Mouse (Mus musculus) bone marrow, adult 2 months (tissue): ENCODE measurements around the gene Zfp512b. TPM values are rescaled to one million over a fixed set of nuclear protein-coding genes. Genes with fewer than 3 reads are reported as not detected.

Source experiments
- H3K27ac ChIP-seq: fragments of 200-500 bp; 2 replicates; pipeline ENCODE4 v1.5.1; 2012; ENCODE audit warnings: low read depth, mild to moderate bottlenecking, control low read depth, inconsistent platforms, low read length; ENCODE audit not compliant: control insufficient read depth, poor library complexity, insufficient read depth
- H3K4me1 ChIP-seq: fragments of 200-500 bp; 2 replicates; pipeline ENCODE4 v1.6.1; 2011; ENCODE audit warnings: low read length; ENCODE audit not compliant: control insufficient read depth, insufficient read depth
- H3K4me3 ChIP-seq: fragments of 200-500 bp; replicated peaks from 2 replicates; pipeline ENCODE3; 2011; ENCODE audit warnings: mild to moderate bottlenecking, low read depth, low read length, control low read depth; ENCODE audit not compliant: control insufficient read depth
- CTCF ChIP-seq: fragments of 200-500 bp; IDR thresholded peaks from 2 replicates; pipeline ENCODE4 v1.5.1; 2011; ENCODE audit warnings: low read length, control low read depth; ENCODE audit not compliant: control insufficient read depth, insufficient read depth
- POLR2A ChIP-seq: fragments of 200-500 bp; IDR thresholded peaks from 2 replicates; pipeline ENCODE4 v1.6.1; 2011; ENCODE audit warnings: low read depth, mild to moderate bottlenecking, control low read depth, low read length, borderline replicate concordance; ENCODE audit not compliant: control insufficient read depth
- WGBS: fragments of 180-500 bp; shearing (Covaris S2); methylation state at CpG from one replicate; pipeline ENCODE4 v1.1.7; 2018; 5-methylcytosine and 5-hydroxymethylcytosine counted together
- polyA plus RNA-seq: library from polyadenylated mRNA; stranded (reverse); fragments of >200 nt; gene quantifications from 2 replicates; pipeline ENCODE4 v1.2.4, GENCODE M21; 2011; ENCODE audit warnings: low replicate concordance; ENCODE audit not compliant: missing spikeins, insufficient read depth, insufficient read length

The Zfp512b gene
- polyA plus RNA-seq, 1 experiment, result 31.9 TPM

- H3K4me3 ChIP-seq, result no peak overlapping the region
- TF ChIP-seq POLR2A, result no peak
- no peak for TF ChIP-seq CTCF
- 83% methylated on average over 5 of the region's 5 CpGs for WGBS
- H3K4me1 ChIP-seq, result no peaks in the 10 kb centered on the region
- H3K27ac ChIP-seq, result no peak overlapping the region
Measured at GRCm38 (mm10) chr2:181585506-181585905, 7.1 kb downstream of the Zfp512b start.

DNA sequence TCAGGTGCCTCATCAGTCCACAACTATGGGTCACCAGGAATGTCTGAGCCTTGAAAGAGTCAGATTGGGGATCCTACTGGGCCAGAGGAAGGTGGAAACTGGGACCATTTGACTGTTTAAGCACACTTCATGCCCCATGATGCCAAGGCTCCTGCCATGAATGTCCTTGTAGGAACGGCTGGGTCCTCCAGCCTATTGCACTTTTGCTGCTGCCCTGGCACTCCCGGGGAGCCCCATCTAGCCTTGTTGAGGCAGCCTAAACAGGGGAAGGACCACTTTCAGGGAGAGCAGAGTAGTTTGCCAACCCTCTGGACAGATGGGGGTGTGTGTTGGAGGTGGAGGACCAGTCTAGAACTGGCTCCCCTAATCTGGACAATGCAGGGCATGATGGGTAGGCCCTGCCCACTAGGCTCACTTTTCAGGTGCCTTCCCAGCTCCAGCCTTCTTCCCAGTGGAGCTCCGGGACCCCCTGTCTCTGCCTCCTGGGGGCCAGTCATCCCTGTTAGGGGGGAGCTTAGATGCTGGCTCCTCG is 8.1 kb downstream of the Zfp512b start, which contains the start of gene Uckl1:
Gene Uckl1, minus strand, starts transcription at position 482 of the 532 bp plus-strand sequence.
- H3K4me1 ChIP-seq, result no peaks in the 10 kb centered on the region
- 79% methylated on average over 4 of the region's 4 CpGs for WGBS
- H3K27ac ChIP-seq, result no peak within 1 kb of the TSS
- H3K4me3 ChIP-seq, result no peak within 1 kb of the TSS
- TF ChIP-seq POLR2A (no peak), CTCF (no peak)

DNA sequence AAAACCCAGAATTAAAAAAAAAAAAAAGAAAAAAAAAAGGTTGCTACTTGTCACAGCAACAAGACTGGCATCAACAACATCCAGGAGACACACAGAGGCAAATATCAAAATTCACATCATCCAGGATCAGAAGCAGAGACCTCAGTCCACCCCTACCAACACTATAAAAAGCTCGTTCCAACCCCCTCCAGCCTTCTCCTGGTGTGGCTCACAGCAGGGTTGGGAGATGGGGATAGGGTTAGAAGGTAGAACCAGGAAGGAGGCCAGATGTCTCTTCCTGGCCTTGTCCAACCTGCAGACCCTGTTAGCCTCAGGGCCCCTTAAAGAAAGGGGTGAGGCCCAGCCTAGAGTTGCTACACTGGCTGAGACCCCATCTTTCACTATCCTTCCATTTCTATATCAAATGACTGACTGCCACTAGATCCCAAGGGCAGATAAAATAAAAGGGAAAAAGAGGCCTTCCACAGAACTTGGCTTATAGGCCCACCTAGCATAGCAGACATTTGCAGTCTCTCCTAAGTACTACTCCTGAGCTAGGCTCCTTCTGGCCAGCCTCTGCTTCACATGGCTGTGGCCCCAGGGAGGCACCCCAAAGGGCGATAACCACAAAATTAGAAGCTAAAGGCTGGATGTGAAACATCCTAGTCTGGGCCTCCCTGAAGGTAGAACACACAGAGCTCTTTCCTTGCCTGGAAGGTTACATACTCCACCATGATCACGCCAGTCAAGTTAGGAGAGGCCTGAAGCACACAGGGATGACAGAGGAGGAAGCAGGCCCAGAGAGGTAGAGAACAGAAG is 8.9 kb downstream of the Zfp512b start:
- WGBS, result 76% methylated on average over 3 of the region's 3 CpGs
- H3K27ac ChIP-seq, result no peak overlapping the region
- no peak for TF ChIP-seq CTCF
- no peak for TF ChIP-seq POLR2A
- no peaks in the 10 kb centered on the region for H3K4me1 ChIP-seq
- H3K4me3 ChIP-seq, result no peak overlapping the region

DNA sequence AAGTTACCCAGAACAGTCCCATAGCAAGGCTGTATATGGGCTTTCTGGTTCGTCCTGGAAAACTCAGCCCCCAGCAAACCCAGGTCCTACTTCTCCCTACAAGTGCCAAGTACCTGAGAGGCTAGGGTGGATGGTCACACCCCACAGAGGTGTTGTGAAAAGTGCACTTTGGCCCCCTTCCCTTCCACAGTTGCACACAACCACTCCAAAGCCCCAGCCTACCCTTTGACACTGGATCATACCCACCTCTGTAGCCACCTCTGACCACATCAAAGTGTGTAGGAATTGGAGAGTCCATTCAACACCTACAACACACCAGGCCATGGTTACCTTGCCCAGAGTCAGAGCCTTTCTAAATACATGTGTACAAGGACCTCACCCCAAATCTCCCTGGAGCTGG is 9.7 kb downstream of the Zfp512b start:
- 86% methylated on average over 1 of the region's 1 CpGs for WGBS
- H3K4me3 ChIP-seq, result no peak overlapping the region
- H3K27ac ChIP-seq, result no peak overlapping the region

DNA sequence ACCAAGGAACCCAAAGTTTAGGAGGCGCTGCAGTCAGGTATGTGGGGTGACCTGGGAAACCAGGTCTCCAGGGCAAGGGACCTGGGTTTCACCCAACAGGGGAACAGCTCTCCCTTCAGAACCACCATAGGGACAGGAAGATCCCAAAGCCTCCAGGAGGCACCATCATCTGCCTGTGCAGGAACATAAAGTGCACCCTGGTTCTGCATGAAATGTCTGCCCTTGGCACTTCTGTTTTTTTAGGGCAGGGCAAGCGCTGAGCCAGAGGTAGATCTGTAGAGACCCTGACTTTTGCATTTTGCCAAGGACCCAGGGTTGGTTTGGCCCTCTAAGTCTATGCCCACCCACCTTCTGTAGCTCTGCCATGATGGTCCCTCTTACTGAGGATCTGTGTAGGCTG is 10.2 kb downstream of the Zfp512b start:
- Histone ChIP-seq H3K4me1 (no peaks in the 10 kb centered on the region), H3K27ac (no peak overlapping the region), H3K4me3 (no peak overlapping the region)
- WGBS, result 81% methylated on average over 2 of the region's 2 CpGs
- TF ChIP-seq CTCF (no peak), POLR2A (no peak)

More for the DNA sequence above, 9.7 kb downstream of the Zfp512b start:
- TF ChIP-seq POLR2A (no peak), CTCF (no peak)
- no peaks in the 10 kb centered on the region for H3K4me1 ChIP-seq

DNA sequence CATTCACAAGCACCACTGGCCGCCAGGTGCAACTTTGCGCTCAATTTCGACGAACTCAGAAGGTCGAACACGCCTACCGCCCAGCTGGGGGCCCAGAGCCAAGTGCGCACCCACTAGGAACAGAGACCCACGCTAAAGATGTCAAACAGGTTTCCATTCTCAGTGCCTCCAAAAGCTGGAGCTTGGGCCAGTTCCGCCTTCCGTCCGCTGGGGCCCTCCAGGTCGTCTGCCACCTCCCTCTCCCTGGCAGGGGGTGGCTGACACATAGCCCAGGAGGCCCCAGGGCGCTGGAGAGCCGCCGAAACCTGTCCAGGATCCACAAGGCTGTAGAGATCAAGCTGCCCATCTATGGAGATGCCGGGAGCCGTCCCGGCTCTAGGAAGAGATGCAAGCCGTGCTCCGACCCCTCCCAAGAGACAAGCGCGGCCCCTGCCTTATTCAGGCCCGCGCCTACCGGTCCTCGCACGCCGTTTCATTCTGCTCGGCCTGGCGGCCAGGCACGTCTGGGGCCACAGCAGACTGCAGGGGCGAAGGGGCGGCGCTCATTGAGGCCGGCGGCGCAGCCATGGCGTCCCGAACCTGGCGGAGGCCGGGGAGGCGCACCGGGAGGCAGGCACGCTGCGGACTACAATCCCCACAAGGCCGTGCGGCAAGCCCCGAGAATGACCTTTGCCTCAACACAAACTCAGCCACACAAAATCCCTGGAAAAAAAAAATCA is 11.0 kb downstream of the Zfp512b start:
- Histone ChIP-seq H3K27ac (peak overlapping the region; percentile 92), H3K4me1 (peaks cover 1% of the 10 kb centered on the region; the same call in 1 of the 2 replicates), H3K4me3 (peak overlapping the region; percentile 74)
- WGBS, result under 1% methylated on average over 49 of the region's 49 CpGs
- TF ChIP-seq POLR2A (peak; percentile 68; the same call in 1 of the 2 replicates), CTCF (peak; percentile 6; the same call in 1 of the 2 replicates)

GRCm38 (mm10) chr2:181581016-181581401 is 11.6 kb downstream of the Zfp512b start:
- Histone ChIP-seq H3K27ac (peak overlapping the region; percentile 92), H3K4me1 (peaks cover 1% of the 10 kb centered on the region; the same call in 1 of the 2 replicates), H3K4me3 (peak overlapping the region; percentile 74)
- TF ChIP-seq POLR2A (peak; percentile 52; the same call in 1 of the 2 replicates), CTCF (peak; percentile 98)
- WGBS, result under 1% methylated on average over 11 of the region's 11 CpGs
